Mouse (Mus musculus): ENCODE results near the gene Pgap2.
A peak's percentile ranks its signal among the peaks of the same experiment; 100 is the strongest.

The Pgap2 gene

GRCm38 (mm10) chr7:102209756-102210721 is at the start of gene Pgap2, which contains the start of gene Nup98:
TSS of gene Pgap2 (plus strand) at chr7:102210208.
TSS of gene Nup98 (minus strand) at chr7:102210176.
- peak; percentile 100 for DNase-seq

- no peak for DNase-seq
Observed at GRCm38 (mm10) chr7:102170300-102170699, 39.7 kb upstream of the Pgap2 start.

GRCm38 (mm10) chr7:102183849-102184248 is 26.2 kb upstream of the Pgap2 start:
- no peak for DNase-seq

GRCm38 (mm10) chr7:102192356-102192755 is 17.7 kb upstream of the Pgap2 start:
- no peak for DNase-seq

GRCm38 (mm10) chr7:102200576-102200975 is 9.4 kb upstream of the Pgap2 start:
- DNase-seq, result no peak

- no peak for DNase-seq
Observed at GRCm38 (mm10) chr7:102200996-102201785, 8.8 kb upstream of the Pgap2 start.

GRCm38 (mm10) chr7:102204296-102204857 is 5.6 kb upstream of the Pgap2 start:
- no peak for DNase-seq

- no peak for DNase-seq
Observed at GRCm38 (mm10) chr7:102205646-102206045, 4.4 kb upstream of the Pgap2 start.

GRCm38 (mm10) chr7:102208806-102209363 is 1.1 kb upstream of the Pgap2 start:
- DNase-seq, result no peak

GRCm38 (mm10) chr7:102211071-102211470 is 1.1 kb downstream of the Pgap2 start:
- DNase-seq, result no peak

GRCm38 (mm10) chr7:102221899-102222298 is 11.9 kb downstream of the Pgap2 start:
- DNase-seq, result no peak

- DNase-seq, result peak; percentile 43
Observed at GRCm38 (mm10) chr7:102222336-102222735, 12.3 kb downstream of the Pgap2 start.

- DNase-seq, result peak; percentile 68
Observed at GRCm38 (mm10) chr7:102222830-102223556, 13.0 kb downstream of the Pgap2 start.

- peak; percentile 41 for DNase-seq
Observed at GRCm38 (mm10) chr7:102223883-102224738, 14.1 kb downstream of the Pgap2 start.

- DNase-seq, result no peak
Observed at GRCm38 (mm10) chr7:102226051-102226450, 16.0 kb downstream of the Pgap2 start.

GRCm38 (mm10) chr7:102228049-102228670 is 18.2 kb downstream of the Pgap2 start:
- DNase-seq, result no peak

GRCm38 (mm10) chr7:102229814-102230213 is 19.8 kb downstream of the Pgap2 start:
- no peak for DNase-seq

- DNase-seq, result no peak
Observed at GRCm38 (mm10) chr7:102233059-102233458, 23.1 kb downstream of the Pgap2 start.

GRCm38 (mm10) chr7:102238686-102239286 is 28.8 kb downstream of the Pgap2 start:
- DNase-seq, result no peak

- DNase-seq, result no peak
Observed at GRCm38 (mm10) chr7:102239591-102239990, 29.6 kb downstream of the Pgap2 start.
